Mouse (Mus musculus) right cerebral cortex, adult 18-20 months (tissue): ENCODE data around the gene Trim63.
"Not testable (repeated sequence)": the region's sequence is repeated elsewhere in the genome, so short reads cannot be mapped to it uniquely, and the experiment has no call there.

Experiments
- DNase-seq: peaks from one replicate; pipeline ENCODE4 v3.0.0; 2022; ENCODE audit warnings: mixed read lengths

The Trim63 gene

DNA sequence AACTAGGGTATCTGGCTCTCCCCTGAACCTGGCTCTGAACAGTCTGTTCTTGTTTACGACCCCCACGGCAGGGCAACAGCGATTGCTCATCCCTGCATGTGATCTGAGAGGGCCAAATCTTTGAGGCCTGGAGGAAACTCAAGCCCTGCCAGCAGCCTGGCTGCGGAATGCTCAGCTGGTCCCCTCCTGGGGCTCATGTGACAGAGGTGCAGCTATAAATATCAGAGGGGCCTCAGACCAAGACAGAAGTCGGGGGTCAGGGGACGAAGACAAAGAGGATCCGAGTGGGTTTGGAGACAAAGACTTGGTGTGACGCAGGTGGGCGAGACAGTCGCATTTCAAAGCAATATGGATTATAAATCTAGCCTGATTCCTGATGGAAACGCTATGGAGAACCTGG lies at the start of gene Trim63:
Gene Trim63, plus strand, starts transcription at position 245 of the 400 bp plus-strand sequence.
- no peak for DNase-seq

DNA sequence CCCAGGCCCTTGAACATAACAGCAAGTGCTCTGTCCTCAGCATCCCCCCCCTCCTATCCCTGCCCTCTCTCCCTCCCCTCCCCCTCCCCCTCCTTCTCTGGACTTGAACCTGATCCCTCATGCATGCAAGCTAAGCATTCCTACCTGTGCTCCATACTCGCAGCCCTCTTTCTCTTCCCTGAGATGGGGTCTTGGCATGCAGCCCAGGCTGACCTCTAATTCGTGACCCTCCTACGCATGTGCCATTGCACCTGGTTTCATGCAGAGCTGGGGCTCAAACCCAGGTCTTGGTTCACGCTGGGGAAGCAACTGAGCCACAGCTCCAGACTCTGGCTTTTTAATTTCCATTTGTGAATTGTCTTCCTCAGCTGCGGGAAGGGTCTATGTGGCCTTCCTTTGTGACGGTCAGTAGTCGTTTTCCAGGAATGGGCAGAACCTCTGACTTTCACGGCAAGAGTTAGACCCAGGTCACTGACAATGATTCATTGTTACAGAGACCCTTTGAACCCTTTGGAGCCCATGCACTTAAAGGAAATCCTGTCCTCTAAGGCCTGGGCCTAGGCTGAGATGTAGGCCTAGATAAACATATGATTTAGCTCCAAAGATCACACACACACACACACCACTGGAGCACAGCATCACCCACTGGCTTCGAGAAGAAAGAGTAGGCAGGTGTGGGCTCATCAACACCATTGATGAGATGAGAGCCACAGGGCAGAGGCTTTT lies 48.9 kb upstream of the Trim63 start:
- no peak for DNase-seq

DNA sequence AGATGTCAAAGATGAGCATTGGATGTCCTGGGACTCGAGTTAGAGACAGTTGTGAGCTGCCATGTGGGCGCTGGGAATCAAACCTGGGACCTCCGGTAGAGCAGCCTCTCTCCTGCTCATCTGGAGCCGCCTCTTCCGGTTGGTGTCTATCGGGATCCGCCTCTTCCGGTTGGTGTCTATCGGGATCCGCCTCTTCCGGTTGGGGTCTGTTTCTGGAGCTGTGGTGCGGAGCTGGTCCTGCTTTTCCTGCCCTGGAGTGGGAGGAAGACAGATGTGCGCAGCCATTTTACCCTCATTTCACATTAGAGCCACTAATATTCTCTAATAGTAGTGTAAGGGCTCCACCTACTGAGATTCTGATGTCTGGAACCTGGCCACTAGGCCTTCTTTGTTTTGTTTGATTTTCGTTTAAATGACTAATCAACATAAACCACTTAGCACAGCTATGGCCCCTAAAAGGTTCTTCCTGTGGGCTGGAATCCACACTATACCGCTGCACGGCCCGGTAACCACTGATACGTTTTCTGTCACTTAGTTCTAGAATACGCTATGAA lies 46.7 kb upstream of the Trim63 start:
- no peak for DNase-seq

DNA sequence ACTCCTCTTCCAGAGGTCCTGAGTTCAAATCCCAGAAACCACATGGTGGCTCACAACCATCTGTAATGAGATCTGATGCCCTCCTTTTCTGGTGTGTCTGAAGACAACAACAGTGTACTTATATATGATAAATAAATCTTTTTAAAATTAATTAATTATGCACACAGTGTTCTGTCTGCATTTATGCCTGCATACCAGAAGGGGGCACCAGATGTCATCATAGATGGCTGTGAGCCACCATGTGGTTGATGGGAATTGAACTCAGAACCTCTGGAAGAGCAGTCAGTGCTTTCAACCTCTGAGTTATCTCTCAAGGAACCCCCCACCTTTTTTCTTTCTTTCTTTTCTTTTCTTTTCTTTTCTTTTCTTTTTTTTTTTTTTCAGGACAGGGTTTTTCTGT lies 45.3 kb upstream of the Trim63 start:
- DNase-seq, result not testable (repeated sequence)

DNA sequence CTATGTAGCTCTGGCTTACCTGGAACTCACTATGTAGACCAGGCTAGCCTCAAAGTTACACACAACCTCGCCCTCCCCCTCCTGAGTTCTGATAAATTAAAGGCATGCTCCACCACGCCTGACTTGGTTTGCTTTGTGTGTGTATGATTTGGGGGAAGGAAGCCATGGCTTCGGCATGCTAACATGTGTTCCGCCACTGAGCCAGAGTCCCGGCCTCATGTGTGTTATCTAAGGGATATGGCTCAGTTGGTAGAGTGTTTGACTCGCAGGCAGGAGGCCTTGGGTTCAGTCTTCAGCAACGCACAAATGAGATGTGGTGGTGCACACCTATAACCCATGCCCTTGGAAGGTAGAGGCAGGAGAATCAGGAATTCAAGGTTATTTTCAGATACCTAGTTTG lies 42.9 kb upstream of the Trim63 start:
- DNase-seq, result no peak

DNA sequence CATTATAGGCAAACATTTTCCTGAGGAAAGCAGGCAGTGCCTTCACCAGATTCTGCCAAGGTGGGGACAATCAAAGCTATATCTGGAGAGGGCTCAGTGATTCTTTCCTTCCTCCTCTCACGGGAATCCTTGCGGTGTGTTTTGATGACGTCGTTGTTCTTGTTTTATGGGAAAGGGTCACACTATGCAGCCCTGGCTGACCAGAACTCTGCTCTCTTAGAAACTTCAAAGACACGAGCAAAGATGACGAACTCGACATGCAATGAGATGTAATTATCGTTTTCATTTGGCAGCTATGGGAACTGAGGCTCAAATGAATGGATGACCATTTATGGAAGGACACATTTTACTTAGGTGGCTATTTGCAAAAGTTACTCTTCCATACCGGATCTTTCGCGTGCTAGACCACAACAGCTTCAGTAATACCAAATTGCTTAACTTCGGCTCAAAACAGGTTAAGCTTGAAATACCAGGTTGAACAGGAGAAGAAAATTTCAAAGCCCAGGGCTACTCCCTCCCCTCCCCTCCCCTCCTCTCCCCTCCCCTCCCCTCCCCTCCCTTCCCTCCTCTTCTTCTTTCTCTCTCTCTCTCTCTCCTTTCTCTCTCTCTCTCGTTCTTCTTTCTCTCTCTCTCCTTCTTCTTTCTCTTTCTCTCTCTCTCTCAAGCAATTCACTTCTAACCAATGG lies 42.0 kb upstream of the Trim63 start:
- DNase-seq, result no peak

DNA sequence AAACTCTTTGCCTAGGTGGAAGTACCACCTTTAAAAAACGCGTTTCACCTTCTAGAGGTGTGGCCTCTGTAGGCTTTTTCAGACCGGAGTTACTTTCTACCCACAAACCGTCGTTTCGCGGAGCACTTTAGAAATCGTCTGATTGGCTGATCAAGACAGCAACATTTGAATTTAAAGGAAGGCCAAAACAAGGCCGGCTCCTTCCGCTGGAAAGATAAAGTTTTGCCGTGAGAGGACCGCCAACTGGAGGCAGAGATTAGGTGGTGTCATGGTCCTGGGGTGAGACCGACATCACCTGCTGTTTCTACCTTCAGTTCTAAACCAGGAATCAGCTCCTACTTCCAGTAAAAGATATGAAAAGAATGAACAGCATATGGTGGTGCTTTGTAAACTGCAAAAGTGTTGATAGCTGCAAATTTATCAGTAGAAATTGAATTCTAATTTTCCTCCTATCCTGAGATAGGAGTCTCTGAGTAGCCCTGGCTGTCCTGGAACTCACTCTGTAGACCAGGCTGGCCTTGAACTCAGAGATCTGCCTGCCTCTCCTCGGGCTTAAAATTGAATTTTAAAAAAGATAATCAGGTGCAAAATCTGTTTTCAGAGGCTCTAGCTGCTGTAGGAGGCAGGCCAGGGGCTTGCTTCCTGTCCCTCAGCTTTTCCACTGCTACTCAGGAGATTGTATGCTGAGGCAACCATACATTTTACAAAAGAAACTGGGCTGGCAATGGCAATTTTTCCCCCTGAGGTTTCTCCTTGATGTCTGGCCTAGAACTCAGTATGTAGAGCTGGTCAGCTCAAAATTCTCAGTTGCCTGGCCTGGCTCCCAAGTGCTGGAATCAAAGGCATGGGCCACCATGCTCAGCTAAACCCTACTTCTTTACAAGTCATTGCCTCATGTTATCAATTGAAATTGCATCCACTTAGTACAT lies 41.2 kb upstream of the Trim63 start:
- DNase-seq, result no peak

DNA sequence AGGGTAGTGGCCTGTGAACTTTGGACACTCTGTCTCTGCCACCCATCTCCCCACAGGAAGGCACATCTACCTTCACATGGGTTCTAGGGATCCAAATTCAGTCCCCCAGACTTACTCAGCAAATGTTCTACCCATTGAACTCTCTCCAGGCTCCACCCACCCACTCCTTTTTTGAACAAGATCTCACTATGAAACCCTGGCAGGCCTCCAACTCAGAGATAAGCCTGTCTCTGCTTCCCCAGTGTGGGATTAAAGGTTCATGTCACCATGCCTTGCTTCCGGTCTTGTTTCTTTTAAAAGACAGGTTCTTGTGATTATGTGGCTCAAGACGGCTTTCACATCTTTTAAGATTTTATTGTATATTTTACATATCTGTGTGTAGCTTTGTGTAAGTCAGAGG lies 30.0 kb upstream of the Trim63 start:
- no peak for DNase-seq

DNA sequence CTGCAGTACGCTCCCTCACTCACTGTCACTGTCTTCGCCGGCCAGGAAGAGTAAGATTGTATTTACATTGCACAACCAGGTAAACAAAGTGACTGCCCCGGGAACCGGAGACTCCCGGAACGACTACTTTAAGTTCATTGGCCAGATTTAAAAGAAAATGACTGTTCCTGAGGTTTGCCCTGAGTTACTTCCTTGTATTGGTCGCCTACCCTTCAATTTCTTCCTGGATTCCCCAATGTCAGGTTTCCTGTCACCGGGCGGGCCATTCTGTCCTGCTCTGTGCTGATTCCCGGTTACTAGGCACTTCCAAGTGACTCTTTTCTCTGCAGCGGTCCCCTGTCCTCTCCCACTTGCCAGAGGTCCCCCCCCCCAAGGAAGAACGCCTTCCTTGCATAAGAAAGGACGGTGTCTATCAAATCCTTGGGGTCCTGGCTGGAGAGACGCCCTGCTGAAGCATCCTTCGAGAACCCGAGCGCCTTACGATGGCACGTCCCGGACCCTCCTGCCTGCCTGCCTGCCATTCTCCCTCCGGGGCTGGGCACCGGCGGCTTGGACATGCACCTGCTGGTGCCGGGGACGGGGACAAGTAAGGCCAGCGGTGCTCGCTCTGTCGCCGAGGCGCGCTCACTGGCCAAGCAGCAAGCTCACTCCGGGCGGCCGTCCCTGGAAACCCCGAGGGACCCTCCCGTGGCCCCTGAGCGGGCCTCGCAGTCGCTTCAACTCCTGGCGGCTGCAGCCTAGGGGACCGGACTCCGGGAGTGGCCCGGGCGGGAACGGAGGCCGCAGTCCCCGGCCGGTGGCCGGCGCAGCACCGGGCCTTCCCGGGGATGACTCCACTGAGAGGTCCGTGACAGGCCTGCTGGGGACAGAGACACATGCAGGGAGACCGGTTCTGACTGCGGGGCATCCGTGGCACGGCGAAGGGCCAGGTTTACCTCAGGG lies 28.4 kb upstream of the Trim63 start:
- peak; percentile 23 for DNase-seq

DNA sequence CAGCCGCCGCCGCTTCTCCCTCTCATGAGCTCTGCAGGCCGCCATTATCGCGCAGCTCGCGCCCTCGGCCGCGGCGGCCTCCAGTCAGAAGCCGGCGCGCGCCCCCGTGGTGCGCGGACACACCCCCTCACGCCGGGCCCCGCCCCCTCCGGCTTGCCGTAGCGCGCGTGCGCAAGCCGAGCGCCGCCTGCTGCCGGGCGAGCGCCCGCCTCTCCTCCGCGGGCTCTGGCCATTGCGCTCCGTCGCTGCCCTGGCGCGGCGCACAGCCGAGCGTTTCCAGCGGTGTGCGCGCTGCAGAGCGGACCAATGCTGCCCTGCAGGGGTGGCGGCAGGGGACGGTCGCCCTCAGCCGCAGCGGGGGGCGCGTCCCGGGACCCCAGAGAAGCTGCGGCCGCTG lies 27.8 kb upstream of the Trim63 start:
- DNase-seq, result peak; percentile 96

DNA sequence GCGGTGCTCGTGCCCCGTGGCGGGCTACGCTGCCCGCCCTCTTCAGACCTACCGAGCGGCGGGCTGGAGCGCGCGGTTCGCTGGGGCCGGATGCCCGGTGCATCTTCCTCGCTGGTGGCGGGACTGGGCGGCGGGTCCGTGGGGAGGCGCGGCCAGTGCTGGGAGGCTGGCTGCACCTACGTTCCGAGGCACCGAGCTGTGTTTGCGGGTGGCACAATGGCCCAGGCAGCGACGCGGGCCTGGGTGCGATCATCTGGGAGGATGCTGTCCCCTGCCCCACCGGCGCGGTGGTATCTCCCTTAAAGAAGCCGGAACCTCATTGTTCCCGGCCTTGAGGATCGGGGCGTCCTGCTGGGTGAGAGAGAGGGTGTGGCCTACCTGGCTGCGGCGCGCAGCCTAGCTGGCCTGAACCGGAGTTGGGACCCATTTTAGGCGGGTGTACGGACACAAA lies 27.3 kb upstream of the Trim63 start, which contains the start of gene Pdik1l:
Gene Pdik1l, minus strand, starts transcription at position 321 of the 451 bp plus-strand sequence.
- DNase-seq, result peak; percentile 72

DNA sequence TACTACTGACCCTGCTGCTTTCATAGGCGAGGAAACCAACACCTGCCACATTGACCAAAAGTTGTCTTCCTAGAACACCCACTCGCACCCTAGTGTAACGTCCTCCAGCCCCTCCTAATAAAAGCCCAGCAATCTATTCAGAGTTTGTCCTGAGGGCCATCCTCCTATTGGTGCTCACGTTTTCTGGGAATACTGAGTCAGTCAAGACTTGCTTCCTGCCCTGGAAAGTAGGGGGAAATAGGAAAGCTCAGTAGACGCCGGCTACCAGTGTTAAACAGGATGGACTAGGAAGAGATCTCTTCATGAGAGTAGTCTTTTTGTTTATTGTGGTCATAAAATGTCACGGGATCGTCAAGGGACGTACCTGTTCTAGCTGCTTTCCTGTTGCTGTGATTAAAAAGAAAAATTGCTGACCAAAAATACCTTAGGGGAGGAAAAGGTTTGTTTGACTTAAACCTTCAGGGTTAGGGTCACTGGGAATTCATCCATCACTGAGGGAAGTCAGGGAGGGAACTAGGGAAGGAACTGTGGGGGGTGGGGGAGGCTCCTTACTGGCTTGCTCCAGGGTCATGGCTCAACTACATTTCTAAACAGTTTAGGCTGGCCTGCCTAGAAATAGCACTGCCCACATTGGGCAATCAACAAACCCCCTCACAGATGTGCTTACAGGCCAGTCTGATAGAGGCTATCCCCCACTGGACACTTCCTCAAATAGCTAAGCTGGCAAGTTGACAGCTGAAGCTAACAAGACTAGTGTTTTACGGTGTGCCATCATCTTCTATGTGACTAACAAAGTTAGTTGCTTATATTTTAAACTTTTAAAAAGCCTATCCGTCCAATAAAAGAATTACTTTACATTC lies 26.3 kb upstream of the Trim63 start:
- DNase-seq, result no peak

DNA sequence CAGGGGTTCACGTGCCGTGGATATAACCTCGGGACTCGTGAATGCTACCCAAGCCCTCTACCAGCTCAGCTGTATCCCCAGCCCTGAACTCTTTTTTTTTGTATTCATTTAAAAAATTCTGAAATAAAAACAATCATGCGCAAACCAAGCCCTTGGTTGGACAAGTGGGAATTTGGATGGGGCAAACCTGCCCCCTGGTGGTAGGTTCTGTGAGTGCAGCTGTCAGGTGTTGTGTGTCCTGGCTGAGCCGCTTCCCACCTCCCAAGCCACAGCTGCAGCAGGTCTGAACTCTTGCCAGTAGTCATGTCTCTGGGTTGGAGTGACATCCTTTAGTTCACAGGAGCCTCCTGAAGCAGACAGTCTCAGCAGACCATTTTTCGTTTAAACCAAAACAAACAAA lies 22.9 kb upstream of the Trim63 start:
- DNase-seq, result peak; percentile 36

DNA sequence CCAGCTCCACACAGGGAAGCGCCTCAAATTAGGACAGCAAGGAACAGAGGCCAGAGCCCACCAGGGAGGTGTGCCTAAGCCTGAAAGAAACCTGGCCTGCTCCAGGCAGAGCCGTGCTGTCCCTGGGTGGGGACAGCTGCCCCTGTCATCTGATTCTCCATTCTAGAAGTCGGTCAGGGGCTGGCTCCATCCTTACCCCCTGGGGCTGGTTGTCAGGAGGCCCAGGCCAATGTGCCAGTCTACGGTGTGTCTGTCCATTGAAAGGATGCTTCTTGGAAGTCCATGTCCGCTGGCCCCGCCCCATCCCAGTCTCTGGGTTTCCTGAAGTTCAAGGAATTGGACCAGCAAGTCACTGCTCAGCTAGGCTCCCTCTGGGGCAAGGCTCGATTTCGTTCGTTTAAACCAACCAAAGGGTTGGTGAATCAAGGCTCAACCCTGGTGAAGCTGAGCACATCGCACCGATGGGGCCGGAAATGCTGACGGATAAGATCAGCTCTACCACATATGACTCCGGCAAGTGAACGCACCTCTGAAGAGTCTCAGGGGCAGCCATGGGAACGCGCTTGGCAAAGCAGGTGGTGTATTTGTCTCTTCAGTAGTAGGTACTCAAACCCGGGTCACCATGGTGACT lies 21.7 kb upstream of the Trim63 start:
- DNase-seq, result no peak

DNA sequence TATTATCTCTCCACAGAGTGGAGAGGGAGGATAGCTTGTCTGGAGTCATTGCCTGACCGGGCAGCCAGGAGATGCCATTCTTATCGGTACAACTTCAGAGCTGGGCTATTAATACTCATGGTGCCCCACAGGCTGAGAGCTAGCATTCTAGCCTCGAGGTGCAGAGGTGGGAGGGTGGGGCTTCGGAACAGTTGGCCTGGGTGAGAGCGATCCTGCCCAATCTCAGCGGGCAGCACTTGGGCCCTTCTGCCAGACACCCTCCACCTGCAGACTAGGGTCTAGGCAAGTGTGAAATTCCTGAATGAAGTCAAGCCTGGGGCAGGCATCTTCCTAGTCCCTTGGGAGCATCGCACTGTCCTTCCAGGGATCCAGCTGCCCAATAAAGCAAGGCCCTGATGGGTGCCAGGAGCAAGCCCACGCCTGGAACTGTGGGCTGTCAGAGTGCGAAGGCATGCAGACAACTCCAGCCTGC lies 21.2 kb upstream of the Trim63 start:
- DNase-seq, result no peak

DNA sequence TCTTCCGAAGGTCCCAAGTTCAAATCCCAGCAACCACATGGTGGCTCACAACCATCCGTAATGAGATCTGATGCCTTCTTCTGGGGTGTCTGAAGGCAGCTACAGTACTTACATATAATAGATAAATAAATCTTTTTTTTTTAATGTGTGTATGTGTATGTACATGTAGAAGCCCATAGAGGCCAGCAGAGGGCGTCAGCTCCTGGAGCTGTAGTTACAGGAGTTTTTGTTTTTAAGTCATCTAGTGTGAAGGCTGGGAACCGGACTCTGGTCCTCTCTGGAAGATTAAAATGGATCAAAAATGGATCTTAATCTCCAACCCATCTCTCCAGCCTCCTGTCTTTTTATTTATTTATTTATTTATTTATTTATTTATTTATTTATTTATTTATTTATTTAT lies 18.8 kb upstream of the Trim63 start:
- not testable (repeated sequence) for DNase-seq

DNA sequence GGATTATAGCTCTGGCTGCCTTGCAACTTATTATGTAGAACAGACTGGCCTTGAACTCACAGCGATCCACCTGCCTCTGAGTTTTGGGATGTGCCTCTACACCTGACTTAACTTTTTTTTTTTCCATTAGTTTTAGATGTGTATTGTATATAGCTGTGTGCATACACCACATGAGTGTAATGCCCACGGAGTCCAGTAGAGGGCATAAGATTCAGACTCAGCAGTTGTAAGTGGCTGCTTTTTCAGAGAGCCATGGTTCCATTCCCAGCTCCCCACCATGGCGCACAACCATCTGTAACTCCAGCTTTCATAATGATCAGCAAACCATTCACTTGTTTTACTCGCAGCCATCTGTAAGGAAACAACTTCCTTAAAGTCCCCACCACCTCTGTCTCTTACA lies 18.4 kb upstream of the Trim63 start:
- DNase-seq, result no peak

DNA sequence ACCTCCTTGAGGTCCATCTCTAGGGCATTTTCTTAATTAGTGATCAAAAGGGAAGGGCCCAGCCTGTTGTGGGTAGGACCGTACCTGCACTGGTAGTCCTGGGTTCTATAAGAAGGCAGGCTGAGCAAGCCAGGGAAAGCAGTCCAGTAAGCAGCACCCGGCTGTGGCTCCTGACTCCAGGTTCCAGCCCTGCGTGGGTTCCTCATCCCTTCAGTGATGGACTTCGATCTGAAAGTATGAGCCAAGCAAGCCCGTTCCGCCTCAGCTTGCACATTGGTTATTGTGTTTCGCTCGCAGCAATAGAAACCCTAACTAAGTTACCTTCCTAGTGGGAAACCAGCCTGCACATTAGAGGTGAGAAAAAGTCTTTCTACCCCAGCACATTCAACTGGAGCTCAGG lies 17.6 kb upstream of the Trim63 start:
- DNase-seq, result no peak

DNA sequence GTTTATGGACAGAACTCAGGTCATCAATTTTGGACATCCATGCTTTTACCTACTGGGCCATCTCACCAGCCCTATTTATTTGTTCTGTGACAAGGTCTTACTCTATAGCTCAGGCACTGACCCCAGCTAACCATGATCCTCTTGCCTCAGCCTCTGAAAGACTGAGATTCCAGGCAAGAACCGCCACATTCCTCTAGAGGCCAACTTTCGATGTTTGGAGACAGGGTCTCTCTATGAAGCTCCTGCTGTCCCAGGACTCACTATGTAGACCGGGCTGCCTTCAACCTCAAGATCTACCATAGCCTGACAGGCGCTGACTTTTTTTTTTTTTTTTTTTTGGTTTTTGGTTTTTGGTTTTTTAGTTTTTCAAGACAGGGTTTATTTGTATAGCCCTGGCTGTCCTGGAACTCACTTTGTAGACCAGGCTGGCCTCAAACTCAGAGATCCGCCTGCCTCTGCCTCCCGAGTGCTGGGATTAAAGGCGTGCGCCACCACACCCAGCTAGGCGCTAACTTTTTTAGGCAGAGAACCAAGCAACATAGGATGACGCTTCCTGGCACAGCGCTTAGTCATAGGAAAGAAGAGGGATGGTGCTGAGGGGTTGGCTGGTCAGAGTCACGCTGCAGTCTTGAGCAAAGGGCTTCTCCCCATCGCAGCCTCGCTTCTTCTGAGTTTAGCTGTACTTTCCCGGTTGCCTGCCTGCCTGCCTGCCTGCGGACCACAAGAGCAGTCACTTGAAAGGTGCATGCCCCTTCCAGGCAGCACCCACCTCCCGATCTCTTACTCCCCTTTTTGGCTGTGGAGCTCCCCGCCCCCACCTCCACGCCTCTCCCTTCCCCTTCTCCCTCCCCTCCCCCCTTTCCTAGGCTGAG lies 16.1 kb upstream of the Trim63 start:
- peak; percentile 17 for DNase-seq
